Mouse (Mus musculus): Measurements from ENCODE around the gene Ccdc159.

DNA sequence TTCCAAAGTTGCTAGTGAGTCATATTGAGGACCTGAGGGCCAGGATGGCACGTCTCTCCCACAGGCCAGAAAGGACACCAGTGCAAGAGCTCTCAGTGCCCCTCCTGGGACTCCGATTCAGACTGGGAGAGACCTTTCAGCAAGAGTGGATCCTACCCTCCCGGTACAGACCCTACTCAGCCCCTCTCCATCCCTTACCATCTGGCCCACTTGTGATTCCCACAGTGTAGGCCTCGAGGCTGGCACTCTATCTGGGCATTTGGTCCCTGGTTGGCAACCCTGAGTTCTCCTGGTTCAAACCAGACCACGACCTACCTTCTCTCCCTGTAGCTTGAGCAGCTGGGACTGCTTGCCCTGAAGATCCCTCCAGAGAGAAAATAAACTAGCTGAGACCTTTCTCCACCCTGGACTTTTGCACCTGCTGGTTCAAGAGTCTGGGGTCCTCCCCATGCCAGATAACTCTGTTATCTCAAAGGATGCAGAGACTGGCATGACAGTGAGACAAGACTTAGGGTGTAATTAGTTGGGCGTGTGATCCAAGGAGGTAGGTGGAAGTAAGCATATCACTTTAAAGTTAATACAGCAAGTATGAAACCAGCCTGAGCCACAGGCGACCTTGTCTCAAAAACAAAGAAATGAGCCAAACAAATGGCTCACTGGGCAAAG, 8.3 kb downstream of the Ccdc159 start:
- no peak for TF ChIP-seq TAL1 (IDR thresholded peaks at IDR 0.05; ENCODE audit: low read length)
- TF ChIP-seq GATA1 (IDR thresholded peaks at IDR 0.05; ENCODE audit: low read length) = no peak

Measured in erythroblast, embryonic 14.5 days (primary cell).